Mouse (Mus musculus): ENCODE measurements around the gene Slc12a9.

- TF ChIP-seq CTCF (conservative IDR thresholded peaks at IDR 0.05; ENCODE audit: insufficient read depth, insufficient read length, low read depth, low read length) (no peak), POLR2A (IDR thresholded peaks at IDR 0.05; ENCODE audit: low read depth, low read length) (no peak)
These were observed 34.2 kb downstream of the Slc12a9 start for GRCm38 (mm10) chr5:137299240-137299639.
